Mouse (Mus musculus) ovary, postnatal 14 days (tissue): ENCODE measurements around the gene Olfr960.

Experiments used
- DNase-seq: peaks from one replicate; pipeline ENCODE4 v3.0.0; 2022; ENCODE audit warnings: low spot score

Olfr960 gene

DNA sequence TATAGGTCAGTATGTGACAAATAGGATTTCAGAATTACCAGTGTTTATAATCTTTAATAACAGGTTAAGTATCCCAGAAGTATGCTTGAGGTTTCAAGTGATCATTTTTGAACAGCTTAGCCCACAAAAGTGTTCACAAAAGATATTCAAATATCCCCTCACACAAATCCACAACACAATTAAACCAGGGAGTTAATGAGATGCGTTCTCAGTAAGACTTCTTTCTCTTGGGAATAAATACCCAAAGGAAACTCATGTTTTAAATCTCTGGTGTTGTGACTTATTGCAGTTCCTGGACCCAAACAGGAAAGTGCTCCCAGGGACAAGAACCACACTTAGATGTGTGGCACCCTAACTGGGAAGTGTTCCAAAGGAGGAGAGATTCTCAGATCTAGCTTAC, at the start of gene Olfr960:
TSS of gene Olfr960 (plus strand) at position 301 of the 400 bp plus-strand sequence.
- DNase-seq: no peak

- no peak for DNase-seq
Observed at GRCm38 (mm10) chr9:39575469-39575868, 45.7 kb upstream of the Olfr960 start, which contains the start of gene Olfr959. TSS of gene Olfr959 (minus strand) at chr9:39575569.

GRCm38 (mm10) chr9:39577050-39577449, 44.1 kb upstream of the Olfr960 start:
- DNase-seq: no peak

DNA sequence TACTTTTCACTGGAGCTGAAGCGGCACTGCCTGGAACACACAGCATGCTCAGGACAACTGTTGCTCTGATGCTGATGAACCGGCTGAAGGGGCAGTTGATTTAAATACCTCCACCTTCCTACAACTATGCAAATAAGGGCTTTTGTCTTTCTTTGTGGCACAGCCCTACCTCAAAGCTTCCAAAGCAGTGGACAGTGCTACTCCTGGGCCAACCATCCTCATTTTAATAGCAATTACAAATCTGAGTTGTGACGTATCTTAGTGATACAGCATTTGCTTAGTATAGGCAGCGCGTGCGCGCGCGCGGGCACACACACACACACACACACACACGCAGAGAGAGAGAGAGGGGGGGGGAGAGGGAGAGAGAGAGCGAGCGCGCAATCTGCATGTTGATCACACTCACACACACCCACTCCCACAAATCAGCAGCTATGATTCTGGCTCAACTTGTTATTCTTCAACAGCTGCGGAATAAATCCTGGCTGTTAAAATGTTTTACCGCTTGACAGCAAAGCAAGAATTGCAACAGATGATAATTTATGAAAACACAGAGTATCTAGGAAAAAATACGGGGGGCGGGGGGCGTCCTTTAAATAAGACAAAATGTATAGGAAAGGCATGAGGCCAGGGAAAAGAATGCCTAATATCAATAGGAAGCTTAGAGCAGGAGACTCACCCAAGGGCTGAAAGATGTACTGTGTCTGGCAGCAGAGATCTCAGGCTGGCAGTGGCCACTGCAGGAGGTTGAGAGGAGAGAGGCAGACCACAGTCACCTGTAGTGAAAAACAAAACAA, 18.4 kb upstream of the Olfr960 start:
- DNase-seq: no peak

DNA sequence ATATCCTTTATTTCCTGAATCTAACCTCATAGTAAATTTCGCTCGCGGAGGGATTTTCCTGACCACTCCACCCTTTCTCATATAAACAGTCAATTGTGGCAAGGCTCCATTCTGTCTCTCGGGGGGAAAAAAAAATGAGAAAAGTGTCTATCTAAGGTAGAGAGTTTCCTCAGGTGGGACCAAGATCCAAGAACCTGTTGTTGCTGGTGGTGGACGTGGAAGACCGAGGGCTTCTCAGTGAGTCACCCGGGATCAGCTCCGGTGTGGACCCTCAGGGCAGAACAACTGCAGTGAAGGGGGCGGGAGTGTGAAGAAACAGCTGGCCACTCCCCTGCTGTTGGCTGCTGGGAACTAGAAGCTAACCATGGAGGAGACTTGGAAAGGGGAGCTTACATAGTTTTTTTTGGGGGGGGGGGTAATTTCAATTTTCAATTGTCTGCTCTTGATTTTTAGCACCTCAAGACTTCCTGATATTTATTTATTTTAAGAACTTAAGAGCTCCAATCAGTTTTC, 17.8 kb upstream of the Olfr960 start:
- DNase-seq: no peak

DNA sequence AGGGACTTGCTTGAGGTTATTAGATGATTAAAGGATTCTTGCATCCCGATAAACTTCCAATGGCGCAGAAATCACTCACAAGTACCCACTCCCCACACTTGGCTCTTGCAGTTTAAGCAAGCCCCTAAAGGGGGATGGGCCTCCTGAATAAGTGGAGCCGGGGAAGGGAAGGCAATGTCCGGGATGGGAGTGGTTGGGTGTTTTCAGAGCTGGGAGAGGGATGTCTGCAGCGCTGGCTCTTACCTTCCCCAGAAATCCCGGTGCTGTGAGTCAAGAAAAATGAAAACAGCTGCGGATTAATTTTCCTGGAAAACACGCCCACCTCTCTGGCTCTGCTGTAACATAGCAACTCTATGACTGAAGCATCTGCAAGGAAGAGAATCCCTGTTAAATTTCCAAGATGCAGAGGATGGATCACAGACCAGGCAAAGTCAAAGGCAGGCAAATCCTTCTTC, 17.1 kb upstream of the Olfr960 start, which contains the start of gene AW551984:
TSS of gene AW551984 (minus strand) at position 405 of the 455 bp plus-strand sequence.
- DNase-seq: no peak

- DNase-seq: no peak
Observed at GRCm38 (mm10) chr9:39608497-39608896, 12.7 kb upstream of the Olfr960 start.

GRCm38 (mm10) chr9:39610355-39610754, 10.8 kb upstream of the Olfr960 start, which contains the start of gene Olfr148:
TSS of gene Olfr148 (plus strand) at chr9:39610655.
- no peak for DNase-seq

GRCm38 (mm10) chr9:39611953-39612352, 9.2 kb upstream of the Olfr960 start:
- no peak for DNase-seq

DNA sequence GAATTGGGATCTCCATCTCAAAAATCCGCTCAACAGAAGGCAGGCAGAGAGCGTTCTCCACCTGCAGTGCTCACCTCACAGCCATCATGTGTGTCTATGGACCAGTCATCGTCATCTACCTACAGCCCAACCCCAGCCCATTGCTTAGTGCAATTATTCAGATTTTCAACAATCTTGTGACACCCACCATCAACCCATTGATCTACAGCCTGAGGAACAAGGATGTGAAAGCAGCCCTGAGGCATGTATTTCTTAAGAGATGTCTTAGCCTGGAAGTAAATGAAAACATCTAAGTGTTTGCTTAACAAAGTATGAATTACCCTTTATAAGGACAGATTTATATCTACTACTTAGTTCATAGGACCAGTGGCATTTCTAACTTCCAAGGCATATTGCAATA, 2.6 kb downstream of the Olfr960 start:
- DNase-seq: no peak

DNA sequence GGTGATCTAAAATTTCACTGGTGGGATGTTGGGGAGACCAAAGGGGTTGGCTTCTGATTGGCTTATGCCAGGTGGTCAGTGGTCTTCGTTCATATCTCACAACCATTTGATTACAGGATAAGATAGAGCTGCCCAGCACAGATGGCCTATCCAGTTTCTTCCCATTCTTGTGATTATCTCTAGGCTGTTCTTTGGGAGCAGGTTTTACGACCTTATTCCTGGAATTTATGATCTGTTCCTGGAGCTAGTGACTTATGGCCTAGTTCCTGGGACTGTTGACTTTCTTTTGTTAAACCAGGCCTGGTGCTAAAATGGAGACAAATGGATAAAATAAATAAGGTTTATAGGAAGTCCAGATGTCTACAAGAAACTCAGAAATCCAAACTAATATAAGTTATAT, 3.5 kb downstream of the Olfr960 start:
- DNase-seq: no peak

GRCm38 (mm10) chr9:39629069-39629468, 7.9 kb downstream of the Olfr960 start:
- DNase-seq: no peak

DNA sequence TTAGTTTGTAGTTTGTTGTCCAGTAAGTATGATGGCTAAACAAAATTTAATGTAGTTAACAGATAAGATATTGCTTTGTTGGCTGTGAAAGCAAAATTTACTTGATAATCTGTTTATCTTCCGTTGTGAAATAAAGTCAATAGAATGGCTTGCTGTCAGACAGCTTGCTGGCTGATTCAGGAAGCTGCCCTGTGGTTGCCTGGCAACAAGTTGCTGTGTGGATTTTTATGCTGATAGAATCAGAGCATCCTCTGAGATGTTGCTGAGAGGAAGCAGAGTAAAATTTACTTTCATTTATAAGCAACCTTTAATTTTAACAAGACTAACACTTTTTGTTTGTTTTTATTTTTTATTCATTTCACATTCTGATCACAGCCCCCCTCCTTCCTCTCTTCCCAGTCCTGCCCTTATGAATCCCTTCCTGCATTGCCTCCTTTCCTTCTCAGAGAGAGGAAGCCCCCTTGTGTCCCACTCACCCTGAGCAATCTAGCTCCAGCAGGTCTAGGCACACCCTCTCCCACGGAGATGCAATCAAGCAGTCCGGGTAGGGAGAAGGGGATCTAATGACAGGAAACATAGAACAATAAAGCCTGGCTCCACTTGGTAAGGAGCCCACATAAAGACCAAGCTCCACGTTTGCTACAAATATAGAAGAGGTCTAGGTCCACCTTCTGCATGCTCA, 12.9 kb downstream of the Olfr960 start:
- DNase-seq: no peak

DNA sequence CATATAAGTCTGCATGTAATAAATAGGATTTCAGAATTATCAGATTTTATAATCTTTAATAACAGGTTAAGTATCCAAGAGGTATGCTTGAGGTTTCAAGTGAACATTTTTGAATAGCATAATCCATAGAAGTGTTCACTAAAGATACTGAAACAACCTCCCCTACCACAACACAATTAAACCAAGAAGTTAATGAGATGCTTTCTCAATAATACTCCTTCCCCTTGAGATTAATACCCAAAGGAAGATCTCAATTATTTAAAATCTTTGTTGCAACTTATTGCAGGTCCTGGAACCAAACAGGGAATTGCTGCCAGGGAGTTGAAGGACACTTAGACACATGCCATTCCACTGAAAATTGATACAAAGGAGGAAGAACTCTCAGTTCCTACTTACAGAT, 23.6 kb downstream of the Olfr960 start, which contains the start of gene Olfr961:
TSS of gene Olfr961 (plus strand) at position 301 of the 400 bp plus-strand sequence.
- no peak for DNase-seq

- no peak for DNase-seq
Observed at GRCm38 (mm10) chr9:39647382-39647781, 26.2 kb downstream of the Olfr960 start.

- DNase-seq: no peak
Observed at GRCm38 (mm10) chr9:39654756-39655396, 33.7 kb downstream of the Olfr960 start.

- DNase-seq: no peak
Observed at GRCm38 (mm10) chr9:39666905-39667304, 45.7 kb downstream of the Olfr960 start, which contains the start of gene Olfr963. TSS of gene Olfr963 (plus strand) at chr9:39667205.

DNA sequence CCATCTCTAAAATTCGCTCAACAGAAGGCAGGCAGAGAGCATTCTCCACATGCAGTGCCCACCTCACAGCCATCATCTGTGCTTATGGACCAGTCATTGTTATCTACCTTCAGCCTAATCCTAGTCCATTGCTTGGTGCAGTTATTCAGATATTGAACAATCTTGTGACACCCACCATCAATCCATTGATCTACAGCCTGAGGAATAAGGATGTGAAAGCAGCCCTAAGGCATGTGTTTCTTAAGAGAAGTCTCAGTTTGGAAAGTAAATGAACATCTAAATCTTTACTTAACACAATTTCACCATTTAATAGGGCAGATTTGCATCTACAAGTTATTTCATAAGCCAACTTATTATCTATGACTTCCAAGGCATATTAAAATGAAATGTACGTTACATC, 48.5 kb downstream of the Olfr960 start:
- DNase-seq: no peak
